Mouse (Mus musculus) embryo, embryonic 10.5 days (tissue): ENCODE data around the gene Pacsin1.

ENCODE experiments used
- DNase-seq: peaks from one replicate; pipeline ENCODE4 v3.0.0-alpha.2; 2015; ENCODE audit warnings: low spot score

The Pacsin1 gene

DNA sequence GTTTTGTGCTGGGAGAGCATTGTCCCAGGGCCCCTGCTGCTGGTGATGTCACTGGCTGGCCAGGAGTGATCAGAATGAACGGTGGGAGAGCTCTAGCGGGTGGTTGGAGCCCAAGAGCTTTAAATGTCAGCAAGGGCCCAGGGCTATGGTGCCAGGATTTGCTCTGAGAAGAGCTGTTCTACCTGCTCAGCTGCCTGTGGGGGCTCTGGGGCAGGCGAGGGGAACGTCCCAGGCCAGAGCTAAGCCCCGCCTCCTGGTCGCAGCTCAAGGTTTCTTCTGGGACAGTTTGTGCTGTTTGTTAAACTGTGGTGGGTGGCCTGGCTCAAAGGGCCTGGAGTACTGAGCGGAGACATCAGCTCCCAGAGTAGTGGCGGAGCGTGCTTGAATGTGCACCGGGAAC, 70.1 kb downstream of the Pacsin1 start:
- peak; percentile 27 for DNase-seq

GRCm38 (mm10) chr17:27726527-27726926, 71.2 kb downstream of the Pacsin1 start:
- DNase-seq, result no peak

DNA sequence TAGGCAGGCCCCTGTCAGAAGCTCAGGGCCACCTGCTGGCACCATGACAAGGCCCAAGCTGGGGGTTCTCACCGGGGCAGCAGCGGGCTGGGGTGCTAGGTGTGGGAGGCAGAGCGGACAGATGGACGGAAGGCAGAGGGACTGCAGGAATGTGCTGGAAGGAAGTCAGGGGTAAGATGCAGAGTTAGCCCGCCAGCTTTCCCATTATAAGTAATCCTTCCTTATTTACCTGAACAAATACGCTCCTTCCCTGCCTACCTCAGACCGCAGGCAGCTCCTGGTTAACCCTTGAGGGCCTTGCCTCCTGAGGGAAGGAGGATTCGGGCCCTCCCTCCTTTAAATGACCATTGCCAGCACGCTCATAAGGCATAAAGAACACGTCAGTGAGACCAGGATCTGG, 73.5 kb downstream of the Pacsin1 start, which contains the start of gene Spdef:
Gene Spdef (minus strand): TSS at position 186 of the 400 bp plus-strand sequence.
- no peak for DNase-seq

- DNase-seq, result no peak
Observed at GRCm38 (mm10) chr17:27732152-27732551, 76.8 kb downstream of the Pacsin1 start.

DNA sequence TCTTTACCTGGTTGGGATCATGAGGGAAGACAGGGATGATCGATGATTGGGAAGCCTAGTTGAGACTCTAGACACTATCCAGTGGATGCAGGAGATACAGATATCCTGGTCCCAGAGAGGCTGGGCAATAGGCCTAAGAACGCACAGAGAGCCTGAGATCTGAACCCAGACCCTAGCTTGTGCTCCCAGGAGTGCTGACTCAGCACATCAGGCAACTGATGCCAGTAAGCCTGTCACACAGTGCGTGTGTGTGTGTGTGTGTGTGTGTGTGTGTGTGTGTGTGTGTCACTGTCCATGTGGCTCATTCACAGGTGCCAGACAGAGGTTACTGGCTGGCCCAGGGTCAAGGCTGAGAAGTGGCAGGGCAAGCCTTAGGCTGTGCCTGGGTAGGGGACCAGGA, 77.4 kb downstream of the Pacsin1 start:
- DNase-seq, result no peak

DNA sequence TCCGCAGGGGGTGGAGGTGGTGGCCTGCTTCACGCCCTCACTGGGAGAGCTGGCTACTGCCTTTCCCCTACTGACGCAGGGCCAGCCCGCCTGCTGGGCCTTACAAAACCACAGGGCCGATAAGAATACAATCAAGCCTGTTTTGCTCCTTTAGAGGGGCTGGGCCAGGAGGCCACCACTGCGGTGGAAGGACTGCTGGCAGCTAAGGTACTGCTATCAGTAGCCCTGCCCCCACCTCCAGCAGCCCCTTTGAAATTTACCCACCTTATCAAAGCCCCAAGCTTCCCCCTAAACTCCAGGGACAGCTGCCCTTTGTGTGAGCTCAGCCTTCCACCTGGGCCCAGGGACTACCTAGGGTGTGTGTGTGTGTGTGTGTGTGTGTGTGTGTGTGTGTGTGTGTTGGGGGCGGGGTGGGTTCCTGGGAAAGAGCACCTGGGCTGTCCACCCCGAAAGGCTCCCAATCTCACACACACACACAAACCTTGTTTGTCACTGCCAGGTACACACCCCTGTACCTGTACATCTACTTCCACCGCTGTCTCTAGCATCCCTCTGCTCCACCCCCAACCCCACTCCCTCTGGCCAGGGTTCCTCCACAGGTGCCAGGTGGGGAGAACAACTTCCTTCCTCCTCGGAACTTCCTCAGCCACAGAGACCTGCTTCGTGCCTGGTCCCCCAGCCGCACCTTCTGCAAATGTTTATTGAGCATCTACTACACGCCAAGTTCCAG, 79.2 kb downstream of the Pacsin1 start:
- no peak for DNase-seq

DNA sequence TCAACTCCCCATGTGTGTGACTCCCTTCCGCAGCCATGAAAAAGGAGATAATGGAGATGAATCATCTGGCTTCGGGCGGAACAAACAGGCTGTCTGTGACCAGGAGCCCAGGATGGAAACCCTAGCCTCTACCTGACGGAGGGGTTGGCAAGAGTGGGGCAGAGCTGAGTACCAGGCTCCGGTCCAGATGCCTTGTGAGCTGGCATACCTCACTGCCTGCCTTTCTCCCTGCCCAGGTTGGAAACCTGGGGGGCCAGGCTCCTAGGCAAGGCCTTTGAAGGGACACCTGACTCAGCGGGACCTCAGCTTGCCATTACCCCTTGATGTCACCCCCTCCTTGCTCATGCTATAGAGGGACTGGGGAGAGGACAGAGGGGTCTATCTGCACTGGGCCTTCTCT, 85.7 kb downstream of the Pacsin1 start:
- DNase-seq, result no peak

- DNase-seq, result no peak
Observed at GRCm38 (mm10) chr17:27746446-27746845, 91.1 kb downstream of the Pacsin1 start.

- DNase-seq, result no peak
Observed at GRCm38 (mm10) chr17:27748123-27748522, 92.8 kb downstream of the Pacsin1 start.

DNA sequence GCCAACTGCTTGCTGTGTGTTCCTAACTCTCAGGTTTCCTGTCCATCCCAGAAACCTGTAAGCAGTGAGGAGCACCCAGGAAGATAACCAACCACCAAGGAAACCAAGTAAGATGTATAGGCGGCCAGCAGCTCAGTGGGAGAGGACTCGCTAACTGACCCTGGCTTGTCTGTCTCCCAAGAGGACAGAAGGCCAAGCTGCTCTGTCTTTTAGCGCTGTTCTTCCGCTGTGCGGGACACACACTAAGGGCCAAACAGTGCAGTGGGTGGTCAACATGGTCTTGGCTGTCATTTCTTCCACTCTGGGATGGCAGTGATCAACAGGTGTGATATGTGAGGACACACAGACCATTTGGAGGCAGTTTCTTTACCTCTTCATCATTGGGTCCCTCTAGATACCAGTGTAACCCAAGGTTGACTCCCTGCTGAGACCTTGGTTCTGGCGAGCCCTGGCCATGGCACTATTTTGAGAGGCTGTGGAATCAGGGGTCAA, 95.2 kb downstream of the Pacsin1 start:
- no peak for DNase-seq

DNA sequence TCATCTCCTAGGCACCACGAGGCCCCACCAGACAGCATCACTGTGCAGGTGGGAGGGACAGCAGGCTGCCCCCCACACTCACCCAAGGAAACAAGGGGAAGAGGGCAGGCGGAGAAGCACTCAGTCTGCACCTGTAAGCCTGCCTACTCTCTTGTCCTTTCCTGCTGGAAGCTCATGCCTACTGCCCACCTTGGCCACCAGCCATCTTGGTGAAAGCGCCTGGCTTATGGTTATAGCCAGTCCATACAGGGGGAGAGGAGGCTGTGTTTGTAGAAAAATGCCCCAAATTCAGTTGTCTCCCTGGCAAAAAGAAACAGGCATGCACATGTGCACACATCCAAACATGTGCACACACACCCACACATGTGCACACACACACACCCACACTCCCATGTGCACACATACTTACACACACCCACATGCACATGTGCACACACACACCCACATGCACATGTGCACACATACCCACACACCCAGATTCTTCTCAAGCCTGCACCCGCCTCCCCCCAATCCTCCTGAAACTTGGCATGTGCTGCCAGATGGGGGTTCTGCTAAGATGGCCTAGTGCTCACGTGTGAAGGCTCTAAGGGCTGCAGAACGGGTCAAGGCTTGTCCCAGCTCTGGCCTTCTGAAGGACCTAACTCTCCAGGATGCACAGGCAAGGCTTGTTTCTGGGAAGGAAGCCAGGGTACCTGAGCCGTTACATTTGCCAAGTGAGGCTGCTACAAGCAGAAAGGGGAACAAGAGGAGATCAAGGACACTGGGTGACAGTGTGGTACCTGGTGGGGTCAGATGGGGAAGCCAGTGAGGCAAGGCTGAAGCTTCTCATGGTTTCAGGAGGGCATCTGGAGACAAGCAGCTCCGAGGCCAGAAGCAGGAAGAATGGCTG, 96.2 kb downstream of the Pacsin1 start:
- no peak for DNase-seq

DNA sequence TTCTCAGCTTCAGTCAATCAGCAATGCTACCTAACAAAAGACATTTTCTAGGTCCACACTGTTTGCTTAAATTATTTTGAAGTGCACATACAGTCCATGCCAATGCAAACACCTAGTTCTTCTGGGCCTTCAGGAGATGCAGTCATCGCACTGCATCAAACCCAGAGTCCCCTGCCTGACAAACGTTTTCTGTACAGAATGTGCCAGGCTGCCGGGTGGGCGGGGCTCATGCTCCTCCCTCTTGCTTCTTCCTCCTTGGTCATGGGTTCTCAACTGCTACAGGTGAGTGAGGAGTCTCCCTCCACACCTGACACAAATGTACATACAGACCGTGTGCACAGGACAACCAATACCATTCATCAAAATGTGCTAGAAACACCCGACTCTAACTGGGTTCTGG, 104.9 kb downstream of the Pacsin1 start:
- DNase-seq, result no peak
